Mouse (Mus musculus) spleen, adult 12 weeks (tissue): Measurements from ENCODE around the gene Lingo1.
A peak's percentile ranks its signal among the peaks of the same experiment; 100 is the strongest.

Experiments used
- DNase-seq: peaks from one replicate; pipeline ENCODE4 v3.0.0; 2022; ENCODE audit warnings: low spot score

Lingo1 gene

GRCm38 (mm10) chr9:56678929-56679681 is 117.2 kb downstream of the Lingo1 start:
- DNase-seq, result no peak

DNA sequence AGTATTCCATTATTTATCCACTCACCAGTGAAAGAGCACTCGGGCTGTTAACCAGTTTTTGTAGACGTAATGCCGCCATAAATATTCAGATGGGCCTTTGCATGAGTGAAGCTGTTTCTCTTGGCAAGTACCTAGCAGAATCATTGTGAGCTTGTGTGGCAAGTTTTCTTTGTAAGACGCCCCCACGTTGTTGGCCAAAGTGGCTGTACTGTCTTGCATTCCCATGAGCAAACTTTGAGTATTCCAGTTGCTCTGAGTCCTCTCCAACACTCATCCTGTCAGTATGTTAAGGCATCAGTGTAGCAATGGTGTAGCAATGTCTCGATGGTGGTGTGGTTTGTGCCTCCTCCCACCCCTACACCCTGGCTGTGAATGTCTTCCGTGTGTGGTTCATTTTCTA is 120.6 kb downstream of the Lingo1 start:
- DNase-seq, result no peak

DNA sequence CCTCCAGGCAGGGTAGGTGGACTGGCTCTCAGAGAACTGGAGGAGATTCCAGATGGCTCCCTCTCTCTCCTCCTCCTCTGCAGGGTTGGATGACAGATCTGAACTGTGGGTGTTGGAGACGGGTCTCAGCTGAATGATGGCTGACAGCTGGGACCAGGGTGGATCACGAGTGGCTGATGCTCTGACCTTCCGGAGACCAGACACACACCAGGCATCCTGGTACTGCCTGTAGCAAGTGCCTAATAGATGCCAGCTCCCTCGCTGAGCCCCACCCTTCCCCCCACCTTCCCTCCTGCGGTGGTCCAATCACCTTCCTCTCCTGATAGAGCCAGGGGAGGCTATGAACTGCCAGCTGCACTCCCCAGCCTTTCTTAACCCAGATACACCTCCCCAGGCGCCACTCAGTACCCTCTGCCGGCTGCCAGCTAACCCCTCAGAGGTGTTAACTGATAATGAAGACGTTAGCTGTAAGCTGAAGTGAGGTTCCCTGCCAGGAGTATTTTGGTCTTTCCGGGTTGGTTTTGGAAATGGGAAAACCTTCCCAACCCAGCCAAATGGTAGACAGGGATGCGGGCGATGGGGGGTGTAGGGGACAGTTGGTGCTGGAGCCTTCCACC is 126.6 kb downstream of the Lingo1 start:
- no peak for DNase-seq

- DNase-seq, result no peak
Measured at GRCm38 (mm10) chr9:56664136-56664535, 132.1 kb downstream of the Lingo1 start.

DNA sequence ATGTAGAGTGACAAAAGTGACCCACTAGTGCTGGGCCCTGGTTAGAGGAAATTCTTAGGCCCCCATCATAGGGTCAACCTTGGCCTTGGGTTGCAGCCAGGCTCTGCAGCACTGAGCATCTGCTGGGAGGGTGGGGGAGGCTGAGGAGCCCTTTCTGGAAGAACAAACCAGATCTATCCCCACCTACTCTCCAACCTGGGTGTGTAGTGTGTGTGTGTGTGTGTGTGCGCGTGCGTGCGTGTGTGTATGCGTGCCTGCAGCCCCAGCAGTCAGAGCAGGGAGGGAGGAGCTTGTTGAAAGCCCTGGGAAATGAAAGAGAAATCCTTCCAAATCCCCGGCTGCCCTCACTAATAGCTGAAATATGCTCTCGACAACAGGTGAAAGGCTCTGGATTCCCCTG is 133.3 kb downstream of the Lingo1 start:
- DNase-seq, result no peak

- no peak for DNase-seq
Measured at GRCm38 (mm10) chr9:56662405-56662804, 133.9 kb downstream of the Lingo1 start.

DNA sequence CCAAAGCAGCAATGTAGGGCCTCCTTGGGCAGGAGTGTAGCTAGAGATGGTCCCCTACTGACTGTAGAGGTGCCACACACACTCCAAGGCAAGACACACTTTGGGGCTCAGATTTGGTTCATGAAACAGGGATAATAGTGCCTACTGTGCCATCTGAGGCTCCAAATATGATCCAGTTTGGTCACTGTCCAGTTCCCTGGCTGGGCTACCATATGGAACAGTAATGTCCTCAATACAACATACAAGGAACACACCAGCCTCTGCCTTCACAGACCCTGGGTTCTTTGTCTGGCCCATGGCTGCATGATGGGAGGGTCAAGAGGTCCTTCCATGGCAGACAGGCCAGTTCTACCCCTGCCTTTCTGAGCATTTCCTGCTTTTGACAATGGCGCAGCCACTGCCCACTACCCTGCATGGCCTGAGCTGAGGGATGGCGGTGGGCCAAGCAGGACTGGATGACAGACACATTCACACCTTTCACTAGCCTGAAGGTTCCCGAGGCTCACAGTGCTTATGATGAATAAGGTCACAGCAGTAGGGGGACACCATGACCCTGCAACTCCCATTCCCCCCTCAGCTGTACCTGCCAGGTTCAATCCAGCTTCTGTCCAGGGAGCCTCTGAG is 134.9 kb downstream of the Lingo1 start:
- no peak for DNase-seq

DNA sequence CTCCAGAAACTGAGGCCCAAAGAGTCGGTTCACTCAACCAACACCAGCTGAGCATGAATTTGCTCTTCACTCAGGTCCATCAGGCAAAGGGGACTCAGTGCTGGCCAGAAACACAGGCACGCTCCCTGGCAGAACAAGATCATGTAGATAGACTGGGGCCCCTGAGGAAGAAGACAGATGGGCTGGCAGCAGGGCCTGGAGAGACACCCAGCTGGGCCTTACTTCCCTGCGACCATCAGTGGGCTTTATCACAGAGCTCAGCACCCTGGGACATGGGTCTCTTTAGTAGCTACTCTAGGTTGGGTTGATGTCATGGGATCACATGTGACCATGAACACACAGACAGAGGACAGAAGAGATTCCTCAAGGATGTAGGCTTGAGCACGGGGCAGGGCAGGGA is 137.7 kb downstream of the Lingo1 start:
- DNase-seq, result no peak

DNA sequence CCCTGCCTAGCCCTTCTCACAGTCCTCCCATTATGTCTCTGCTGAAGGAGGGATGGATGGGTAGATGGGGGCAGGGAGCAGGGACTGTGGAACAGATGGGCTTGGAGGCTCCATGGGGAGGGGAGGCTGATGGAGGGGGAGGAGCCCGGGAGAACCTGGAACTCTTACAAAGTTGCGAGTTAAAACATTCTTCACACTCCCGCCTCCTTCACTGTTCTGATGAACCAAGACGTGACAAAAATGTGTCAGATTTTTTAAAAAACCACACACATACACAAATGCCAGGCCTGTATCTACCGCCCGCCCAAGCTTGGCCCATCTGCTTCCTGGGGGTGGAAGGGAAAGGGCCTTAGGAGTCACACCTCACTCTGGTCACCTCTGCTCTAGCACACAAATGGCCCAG is 138.3 kb downstream of the Lingo1 start:
- DNase-seq, result no peak

DNA sequence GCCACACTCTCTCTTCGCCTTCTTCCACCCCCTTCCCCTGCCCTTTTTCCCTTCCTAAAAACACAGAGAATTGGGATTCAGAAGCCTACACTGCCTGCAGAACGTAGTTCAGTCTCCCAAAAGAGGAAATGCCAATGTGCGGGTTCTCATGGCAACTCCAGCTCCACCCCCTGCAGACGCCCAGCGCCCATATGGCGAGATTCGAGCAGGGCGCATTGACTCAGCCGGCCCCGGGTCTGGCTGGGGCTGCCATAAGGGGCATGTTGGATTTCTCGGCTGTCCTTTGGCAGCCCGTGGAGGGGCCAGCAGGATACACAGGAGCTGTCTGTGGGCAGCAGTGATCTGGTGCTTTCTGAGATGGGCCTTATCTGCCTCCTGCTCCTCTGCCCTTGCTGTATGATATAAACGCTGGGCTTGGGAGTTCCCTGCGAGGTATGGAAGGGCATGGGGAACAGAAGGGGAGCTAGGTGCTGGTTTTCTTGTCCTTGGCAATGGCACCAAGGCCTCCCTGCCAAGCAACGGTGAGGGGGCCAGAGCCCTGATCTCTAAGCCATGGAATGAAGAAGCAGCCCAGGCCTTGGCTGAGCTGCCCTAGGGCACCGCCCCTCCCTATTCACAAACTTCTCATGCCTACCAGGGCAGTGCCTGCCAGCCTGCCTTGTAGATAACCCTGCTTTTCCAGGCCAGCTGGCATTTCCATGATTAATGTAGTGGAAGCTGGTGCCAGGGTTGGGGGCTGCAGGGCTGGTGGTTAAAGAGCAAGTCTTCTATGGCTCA is 139.3 kb downstream of the Lingo1 start:
- no peak for DNase-seq

DNA sequence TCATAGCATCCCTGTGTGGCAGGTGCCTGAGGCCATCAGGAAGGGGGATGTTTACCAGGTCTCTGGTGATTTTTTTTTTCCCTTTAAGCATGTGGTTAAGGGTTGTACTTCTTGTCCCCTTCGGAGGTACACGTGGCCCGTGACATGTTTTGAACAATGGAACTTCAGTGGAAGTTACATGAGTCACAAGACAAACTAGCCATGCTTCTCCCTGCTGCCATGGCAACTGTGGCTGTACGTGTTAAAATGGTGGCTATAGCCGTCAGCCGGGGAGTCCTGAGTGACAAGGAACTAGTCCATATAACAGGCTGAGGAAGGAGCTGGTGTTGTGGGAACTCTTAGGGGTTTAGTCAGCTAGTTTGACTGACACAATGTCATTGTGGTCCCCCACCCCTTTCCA is 141.1 kb downstream of the Lingo1 start:
- DNase-seq, result no peak

DNA sequence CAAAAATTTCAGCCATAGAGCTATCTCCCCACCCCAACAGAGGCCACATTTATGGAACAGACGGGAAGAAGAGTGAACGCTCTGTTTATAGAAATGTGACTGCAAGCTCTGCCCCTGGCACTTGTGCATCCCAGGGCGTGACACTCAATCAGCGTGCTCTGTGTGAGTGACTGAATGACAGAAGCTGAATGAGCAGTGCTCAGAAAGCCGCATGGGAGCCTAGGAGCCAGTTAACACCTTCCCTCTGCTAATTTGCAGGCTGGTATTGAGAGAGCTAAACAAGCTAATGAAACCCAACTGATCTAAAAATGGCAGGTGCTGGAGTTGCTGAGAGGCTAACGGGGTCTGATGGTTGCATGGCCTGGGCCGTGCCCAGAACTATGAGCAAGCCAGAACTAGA is 143.7 kb downstream of the Lingo1 start:
- no peak for DNase-seq

DNA sequence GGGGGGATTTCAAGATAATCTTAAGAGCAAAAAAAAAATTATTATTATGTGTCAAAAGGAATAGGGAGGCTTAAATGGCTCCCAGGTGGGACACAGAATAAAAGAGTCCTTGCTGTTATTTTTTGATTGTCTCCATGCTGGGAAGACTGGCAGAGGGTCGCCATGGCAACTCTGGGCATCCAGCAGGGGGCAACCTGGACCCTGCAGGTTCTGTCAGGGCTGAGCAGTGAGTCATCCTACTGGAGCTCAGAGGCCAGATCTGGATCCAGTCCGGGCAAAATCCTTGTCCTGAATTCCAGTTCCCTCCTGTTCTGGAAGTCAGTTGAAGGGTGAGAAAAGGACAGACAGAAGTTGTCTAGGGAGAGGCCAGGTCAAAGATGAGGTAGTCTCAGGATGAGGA is 144.7 kb downstream of the Lingo1 start:
- no peak for DNase-seq

DNA sequence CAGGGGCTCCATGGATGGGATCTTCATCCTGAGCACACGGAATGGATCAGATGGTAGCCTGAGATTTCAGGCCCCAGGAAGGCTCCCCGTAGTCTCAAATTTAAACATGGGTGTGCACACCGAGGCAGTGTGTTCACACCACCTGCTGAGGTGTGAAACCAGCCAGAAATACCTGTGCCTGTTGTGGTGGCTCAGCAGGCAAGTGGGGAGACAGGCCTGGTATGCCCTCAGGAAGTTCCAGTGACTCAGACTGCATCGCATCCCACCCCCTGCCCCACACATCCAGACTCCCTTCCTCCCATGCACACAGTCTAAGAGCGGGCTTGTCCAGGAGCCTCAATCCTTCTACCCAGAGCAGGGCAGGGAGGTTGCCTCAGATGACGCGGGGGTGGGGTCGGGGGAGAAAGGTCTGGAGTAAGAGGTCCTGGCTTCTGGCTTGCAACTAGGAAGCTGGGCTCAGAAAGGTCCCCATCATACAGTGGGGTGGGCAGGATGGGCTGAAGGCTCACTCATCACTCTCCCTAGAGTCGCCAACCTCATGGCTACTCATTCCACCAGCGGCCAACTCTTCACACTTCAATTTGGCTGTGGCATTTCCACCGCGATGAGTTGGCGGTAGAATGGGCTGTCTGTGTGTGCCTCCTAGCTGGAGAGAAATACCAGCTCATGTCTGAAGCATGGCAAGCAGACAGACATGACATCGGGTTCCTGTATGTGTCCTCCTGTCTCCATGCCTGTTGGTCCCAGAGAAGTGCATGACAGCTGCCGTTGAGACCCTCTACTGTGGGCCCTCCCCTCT is 149.8 kb downstream of the Lingo1 start:
- no peak for DNase-seq

DNA sequence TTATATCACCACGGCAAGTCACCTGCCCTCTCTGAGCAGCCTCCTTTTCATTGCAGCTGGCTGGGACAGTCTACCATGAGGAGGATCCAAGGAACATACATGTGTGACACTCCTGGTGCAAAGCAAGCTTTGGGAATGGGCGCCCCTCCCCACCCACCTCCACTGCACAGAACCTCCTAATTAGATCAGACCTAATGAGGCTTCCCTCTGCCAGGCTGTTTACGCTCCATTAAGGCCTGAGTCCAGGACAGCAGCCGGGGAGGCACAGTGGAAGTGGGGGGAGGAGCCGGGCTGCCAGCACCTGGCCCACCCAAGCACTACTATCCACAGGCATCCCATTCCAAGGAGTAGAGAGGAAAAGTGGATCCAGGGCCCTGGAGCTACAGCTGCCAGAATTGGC is 152.8 kb downstream of the Lingo1 start:
- no peak for DNase-seq

DNA sequence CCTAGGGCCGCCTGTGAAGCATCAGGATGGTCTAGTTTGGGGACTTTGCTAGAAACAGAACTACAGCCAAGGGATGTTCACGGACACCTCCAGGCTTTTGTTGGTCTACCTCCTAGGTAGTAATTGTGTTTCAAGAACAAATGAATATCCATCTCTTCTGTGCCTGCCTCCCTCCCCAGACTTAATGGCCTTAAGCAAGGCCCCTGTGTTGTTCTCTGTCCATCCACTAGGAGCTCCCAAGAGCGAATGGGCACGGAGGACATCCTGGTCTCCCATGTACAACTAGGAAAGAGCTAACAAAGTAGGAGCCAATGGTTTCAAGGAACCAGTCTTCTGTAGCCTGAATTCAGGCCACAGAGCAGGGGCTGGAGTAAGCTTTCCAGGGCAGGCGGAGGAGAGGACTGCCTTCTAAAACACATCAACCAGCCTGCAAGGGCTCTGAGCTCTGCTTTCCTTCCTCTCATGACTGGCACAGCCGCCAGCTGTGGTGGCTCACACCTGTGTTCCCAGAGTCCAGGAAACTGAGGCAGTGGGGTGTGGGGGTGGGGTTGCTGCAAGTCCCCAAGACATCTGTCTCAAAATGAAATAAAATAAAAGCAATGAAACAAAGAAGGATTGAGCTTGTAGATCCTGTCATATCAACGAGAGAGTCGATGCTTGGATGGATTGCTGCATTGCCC is 157.9 kb downstream of the Lingo1 start:
- DNase-seq, result no peak

GRCm38 (mm10) chr9:56637403-56637857 is 158.8 kb downstream of the Lingo1 start:
- DNase-seq, result no peak

- no peak for DNase-seq
Measured at GRCm38 (mm10) chr9:56636766-56637402, 159.4 kb downstream of the Lingo1 start.

- DNase-seq, result peak; percentile 52
Measured at GRCm38 (mm10) chr9:56636214-56636613, 160.1 kb downstream of the Lingo1 start.

- DNase-seq, result no peak
Measured at GRCm38 (mm10) chr9:56635498-56636121, 160.7 kb downstream of the Lingo1 start.
